Mouse (Mus musculus): ENCODE data around the gene Tut7. TPM values are rescaled to one million over a fixed set of nuclear protein-coding genes. Genes with fewer than 3 reads are reported as not detected.
A peak's percentile ranks its signal among the peaks of the same experiment; 100 is the strongest.
"Not testable (repeated sequence)": the region's sequence is repeated elsewhere in the genome, so short reads cannot be mapped to it uniquely, and the experiment has no call there.

The Tut7 gene
- 10 to 100 TPM; 28.7 to 42.3 (median 34.5) TPM for total RNA-seq (2022)

GRCm38 (mm10) chr13:59822507-59823462 lies at the start of gene Tut7:
TSS of gene Tut7 (minus strand) at chr13:59823147.
- DNase-seq (ENCODE audit: low spot score in 2 of 2) = peak; percentile 90 to 91

GRCm38 (mm10) chr13:59872446-59872845 lies 49.5 kb upstream of the Tut7 start:
- DNase-seq (ENCODE audit: low spot score in 2 of 2) = no peak

- DNase-seq (ENCODE audit: low spot score in 2 of 2) = no peak
Measured at GRCm38 (mm10) chr13:59870004-59870403, 47.1 kb upstream of the Tut7 start.

- DNase-seq (ENCODE audit: low spot score in 2 of 2) = no peak
Measured at GRCm38 (mm10) chr13:59868011-59868649, 45.2 kb upstream of the Tut7 start.

GRCm38 (mm10) chr13:59867103-59867502 lies 44.2 kb upstream of the Tut7 start:
- DNase-seq (ENCODE audit: low spot score in 2 of 2) = no peak

- no peak for DNase-seq (ENCODE audit: low spot score in 2 of 2)
Measured at GRCm38 (mm10) chr13:59859515-59859914, 36.6 kb upstream of the Tut7 start.

GRCm38 (mm10) chr13:59856286-59857070 lies 33.5 kb upstream of the Tut7 start:
- peak; percentile 34 to 40 for DNase-seq (ENCODE audit: low spot score in 2 of 2)

- peak in 1 of 2 experiments; percentile 23 for DNase-seq (ENCODE audit: low spot score in 2 of 2)
Measured at GRCm38 (mm10) chr13:59853471-59853870, 30.5 kb upstream of the Tut7 start.

- no peak for DNase-seq (ENCODE audit: low spot score in 2 of 2)
Measured at GRCm38 (mm10) chr13:59850373-59850772, 27.4 kb upstream of the Tut7 start.

GRCm38 (mm10) chr13:59844661-59845060 lies 21.7 kb upstream of the Tut7 start:
- DNase-seq (ENCODE audit: low spot score in 2 of 2) = no peak

- DNase-seq (ENCODE audit: low spot score in 2 of 2) = no peak
Measured at GRCm38 (mm10) chr13:59843976-59844375, 21.0 kb upstream of the Tut7 start.

- DNase-seq (ENCODE audit: low spot score in 2 of 2) = peak; percentile 57 to 72
Measured at GRCm38 (mm10) chr13:59842226-59843210, 19.6 kb upstream of the Tut7 start.

- DNase-seq (ENCODE audit: low spot score in 2 of 2) = not testable (repeated sequence)
Measured at GRCm38 (mm10) chr13:59841761-59842160, 18.8 kb upstream of the Tut7 start.

GRCm38 (mm10) chr13:59840429-59841169 lies 17.7 kb upstream of the Tut7 start:
- DNase-seq (ENCODE audit: low spot score in 2 of 2) = peak; percentile 50 to 58

- DNase-seq (ENCODE audit: low spot score in 2 of 2) = no peak
Measured at GRCm38 (mm10) chr13:59839356-59839755, 16.4 kb upstream of the Tut7 start.

GRCm38 (mm10) chr13:59838464-59838863 lies 15.5 kb upstream of the Tut7 start:
- DNase-seq (ENCODE audit: low spot score in 2 of 2) = no peak

- no peak for DNase-seq (ENCODE audit: low spot score in 2 of 2)
Measured at GRCm38 (mm10) chr13:59836811-59837210, 13.9 kb upstream of the Tut7 start.

GRCm38 (mm10) chr13:59836101-59836798 lies 13.3 kb upstream of the Tut7 start:
- no peak for DNase-seq (ENCODE audit: low spot score in 2 of 2)

All from gastrocnemius, adult 8-10 months (tissue).